Mouse (Mus musculus) retina, postnatal 1 day (tissue): ENCODE measurements around the gene Sirt2.

Source experiments
- DNase-seq: peaks from one replicate; pipeline ENCODE4 v3.0.0-alpha.2; 2012

The Sirt2 gene

GRCm38 (mm10) chr7:28817957-28818356 lies 51.4 kb downstream of the Sirt2 start:
- no peak for DNase-seq

DNA sequence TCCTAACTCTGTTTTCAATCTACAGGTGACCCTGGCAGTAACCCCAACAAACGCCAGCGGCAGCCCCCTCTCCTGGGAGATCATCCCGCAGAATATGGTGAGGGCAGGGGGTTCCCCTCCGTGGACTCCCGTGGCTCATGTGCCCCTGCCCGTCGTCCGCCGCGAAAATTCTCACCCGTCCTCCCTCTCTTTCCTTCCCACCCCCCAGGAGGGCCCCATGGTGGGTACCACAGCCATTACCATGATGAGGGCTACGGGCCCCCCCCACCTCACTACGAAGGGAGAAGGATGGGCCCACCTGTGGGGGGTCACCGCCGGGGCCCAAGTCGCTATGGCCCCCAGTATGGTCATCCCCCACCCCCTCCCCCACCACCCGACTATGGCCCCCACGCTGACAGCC lies 51.9 kb downstream of the Sirt2 start:
- DNase-seq, result no peak

- DNase-seq, result no peak
Observed at GRCm38 (mm10) chr7:28818861-28819452, 52.4 kb downstream of the Sirt2 start.

DNA sequence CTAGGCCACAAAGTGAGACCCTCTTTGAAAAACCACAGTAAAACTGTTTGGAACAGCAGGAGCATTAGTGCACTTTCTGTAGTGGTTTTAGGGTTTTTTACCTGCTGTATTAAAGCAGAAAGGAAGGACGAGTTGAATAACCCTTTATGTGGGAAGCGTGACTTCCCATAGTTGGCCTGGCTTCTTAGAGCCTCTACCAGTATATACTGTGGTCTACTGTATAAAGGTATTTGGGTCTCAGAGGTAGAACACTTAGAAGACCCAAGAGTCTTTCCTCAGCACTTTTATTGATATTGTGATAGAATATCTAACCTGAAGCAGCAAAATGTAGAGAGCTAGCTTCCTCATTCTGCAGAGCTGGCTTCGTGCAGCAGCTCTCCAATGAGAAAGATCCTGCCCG lies 53.0 kb downstream of the Sirt2 start:
- no peak for DNase-seq

GRCm38 (mm10) chr7:28820358-28821260 lies 54.1 kb downstream of the Sirt2 start:
- DNase-seq, result peak; percentile 87

DNA sequence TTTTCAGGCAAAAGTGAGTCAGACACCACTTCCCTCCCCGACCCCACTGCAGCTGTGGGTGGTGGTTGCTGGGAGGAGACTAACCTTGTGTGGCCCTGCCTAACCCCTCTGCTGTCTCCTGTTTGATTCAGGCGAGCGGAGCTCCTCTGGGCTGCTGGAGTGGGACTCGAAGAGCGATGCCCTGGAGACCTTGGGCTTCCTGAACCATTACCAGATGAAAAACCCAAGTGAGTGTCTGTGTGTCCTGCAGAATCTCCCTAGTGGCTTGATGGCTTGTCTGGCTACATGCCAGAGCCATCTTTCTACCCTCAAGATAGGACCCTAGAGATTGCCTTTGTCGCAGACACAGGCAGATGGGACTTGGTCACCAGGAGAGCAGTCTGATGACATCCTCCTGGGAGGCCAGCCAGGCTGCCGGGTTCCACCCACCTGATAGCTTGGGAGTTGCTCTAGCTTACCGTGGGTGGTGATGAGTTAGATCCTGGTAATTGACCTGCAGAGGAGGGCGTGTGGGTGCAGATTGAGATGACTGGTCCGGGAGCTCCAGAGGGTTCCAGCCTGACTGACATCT lies 54.8 kb downstream of the Sirt2 start:
- DNase-seq, result peak; percentile 34

GRCm38 (mm10) chr7:28822556-28822955 lies 56.0 kb downstream of the Sirt2 start:
- no peak for DNase-seq

DNA sequence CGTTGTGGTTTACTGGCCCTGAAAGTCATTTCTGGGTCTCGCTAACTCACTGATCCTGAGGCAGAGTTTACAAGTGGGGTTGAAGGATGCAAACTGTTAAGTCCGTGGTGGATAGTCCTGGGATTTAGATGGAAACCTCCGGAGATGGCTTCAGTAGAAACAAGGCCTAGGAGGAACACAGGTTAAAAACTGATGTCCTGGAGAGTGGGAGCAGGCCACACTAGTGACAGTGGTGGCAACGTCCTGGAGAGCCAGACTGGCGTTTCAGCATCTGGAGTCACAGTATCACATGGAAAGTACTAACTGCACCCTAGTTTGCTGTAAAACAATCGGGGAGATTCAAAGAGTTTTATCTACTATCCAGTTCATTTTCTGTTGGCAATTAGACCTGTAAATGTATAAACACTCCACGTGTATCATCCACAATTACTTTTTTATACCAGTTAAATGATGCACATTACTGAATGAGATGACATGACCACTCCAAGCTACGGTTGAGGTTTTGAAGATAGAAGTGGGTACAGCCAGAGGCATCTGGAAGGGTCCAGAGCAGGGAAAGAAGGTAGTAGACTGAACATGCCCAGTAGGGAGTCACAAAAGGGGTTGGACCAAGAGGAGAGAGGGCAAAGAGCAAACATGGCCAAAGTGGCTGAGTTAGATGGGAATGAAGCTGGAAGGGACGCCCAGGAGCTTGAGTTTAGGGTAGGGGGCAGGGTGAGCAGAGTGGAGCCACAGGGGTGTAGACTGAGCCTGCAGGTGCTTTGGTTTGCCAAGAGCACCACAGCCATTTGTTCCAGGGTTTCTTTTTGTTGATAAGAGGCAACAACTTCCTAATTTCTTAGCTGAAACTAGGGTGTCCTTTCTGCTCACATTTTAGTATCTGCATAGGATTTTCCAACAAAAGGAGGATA lies 56.7 kb downstream of the Sirt2 start:
- DNase-seq, result no peak

- DNase-seq, result no peak
Observed at GRCm38 (mm10) chr7:28823932-28824331, 57.4 kb downstream of the Sirt2 start.

DNA sequence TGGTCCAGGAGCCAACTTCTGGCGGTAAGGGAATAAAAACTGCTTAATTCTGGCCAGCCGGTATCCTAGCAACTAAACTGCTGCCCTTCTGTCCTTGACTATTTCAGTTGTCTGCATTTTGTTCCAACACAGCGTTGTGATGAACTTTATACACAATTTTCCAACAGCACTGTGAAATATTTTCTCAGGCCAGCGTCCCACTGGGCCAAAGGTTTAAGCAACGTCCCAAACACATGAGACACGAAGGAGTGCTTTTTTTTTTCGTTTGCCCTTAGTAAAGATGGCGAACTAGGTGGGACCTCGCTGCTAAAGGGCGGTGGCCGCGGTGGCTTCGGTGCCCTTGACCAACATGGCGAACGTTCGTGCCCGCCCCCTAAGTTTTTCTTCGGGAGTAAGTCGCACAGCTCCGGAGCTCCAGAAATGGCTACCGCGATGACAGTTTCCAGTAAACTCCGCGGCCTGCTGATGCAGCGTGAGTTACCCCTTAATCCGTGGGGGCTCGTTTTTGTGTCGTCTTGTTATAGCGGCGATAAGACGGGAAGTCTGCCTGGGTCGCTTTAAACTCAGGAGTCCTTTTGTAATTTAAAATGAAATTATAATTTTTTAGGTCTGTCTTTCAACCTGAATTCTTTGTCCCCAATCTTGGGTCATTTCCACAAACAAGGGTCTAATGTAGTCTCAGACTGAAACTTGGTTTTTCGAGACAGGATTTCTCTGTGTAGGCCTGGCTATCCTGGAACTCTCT lies 58.6 kb downstream of the Sirt2 start, which contains the start of gene Ech1:
Gene Ech1 (plus strand): TSS at position 277 of the 745 bp plus-strand sequence.
- peak; percentile 95 for DNase-seq

DNA sequence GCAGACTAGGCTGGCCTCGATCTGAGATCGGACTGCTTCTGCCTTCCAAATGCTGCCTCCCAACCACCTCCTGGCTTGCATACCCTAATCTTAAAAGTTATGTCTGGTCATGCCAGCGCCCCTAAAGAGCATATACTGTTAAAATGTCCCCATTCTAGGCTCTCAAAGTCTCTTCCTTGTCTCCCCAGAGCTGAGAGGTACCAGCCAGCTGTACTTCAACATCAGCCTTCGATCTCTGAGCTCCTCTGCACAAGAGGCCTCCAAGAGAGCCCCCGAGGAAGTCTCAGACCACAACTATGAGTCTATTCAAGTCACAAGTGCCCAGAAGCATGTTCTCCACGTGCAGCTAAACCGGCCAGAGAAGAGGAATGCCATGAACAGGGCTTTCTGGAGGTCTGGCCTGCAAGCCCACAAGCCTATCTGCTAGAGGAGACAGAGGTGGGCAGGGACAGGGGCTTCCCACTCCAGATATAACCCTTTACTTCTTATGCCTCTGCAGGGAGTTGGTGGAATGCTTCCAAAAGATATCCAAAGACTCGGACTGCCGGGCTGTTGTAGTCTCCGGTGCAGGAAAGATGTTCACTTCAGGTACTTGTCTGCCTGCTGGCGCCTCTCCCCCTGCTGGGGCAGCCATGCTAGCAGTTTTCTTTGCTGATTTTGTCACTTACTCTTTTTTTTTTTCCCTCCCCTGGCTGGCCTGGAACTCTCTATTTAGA lies 59.3 kb downstream of the Sirt2 start:
- DNase-seq, result no peak

DNA sequence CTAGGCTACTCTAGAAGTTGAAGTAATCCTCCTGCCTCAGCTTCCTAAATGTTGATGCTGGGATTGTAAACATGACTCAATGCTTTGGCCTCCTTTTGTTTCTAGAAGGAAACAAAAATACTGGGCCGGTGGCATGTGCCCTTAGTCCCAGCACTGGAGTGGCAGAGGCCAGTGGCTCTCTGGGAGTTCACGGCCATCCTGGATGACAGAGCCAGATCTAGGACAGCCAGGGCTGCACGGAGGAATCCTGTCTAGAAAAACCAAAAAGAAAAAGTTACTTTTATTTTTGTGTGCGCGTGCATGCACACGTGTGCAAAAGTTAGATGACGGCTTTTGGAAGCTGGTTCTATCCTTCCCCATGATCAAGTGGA lies 59.9 kb downstream of the Sirt2 start:
- DNase-seq, result no peak

GRCm38 (mm10) chr7:28827338-28827737 lies 60.8 kb downstream of the Sirt2 start:
- no peak for DNase-seq

- no peak for DNase-seq
Observed at GRCm38 (mm10) chr7:28829821-28830220, 63.3 kb downstream of the Sirt2 start.

DNA sequence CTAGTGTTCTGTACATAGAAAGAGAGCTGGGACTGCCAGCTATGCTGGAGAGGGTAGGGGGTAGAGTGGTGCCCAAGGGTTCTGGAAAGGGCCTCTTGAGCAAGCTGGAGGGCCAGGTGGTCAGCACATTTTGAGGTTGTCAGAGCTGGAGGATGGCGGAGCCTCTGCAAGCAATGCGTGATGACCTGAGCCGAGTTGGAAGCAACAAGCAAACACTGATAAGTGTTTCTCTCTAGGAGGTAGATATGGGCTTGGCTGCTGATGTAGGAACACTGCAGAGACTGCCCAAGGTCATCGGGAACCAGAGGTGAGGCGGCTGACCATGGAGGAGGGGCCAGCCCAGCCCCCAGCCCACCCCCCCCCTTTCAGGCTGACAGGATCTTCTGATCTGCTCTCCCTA lies 64.4 kb downstream of the Sirt2 start:
- DNase-seq, result no peak

- no peak for DNase-seq
Observed at GRCm38 (mm10) chr7:28831411-28832125, 65.0 kb downstream of the Sirt2 start.

DNA sequence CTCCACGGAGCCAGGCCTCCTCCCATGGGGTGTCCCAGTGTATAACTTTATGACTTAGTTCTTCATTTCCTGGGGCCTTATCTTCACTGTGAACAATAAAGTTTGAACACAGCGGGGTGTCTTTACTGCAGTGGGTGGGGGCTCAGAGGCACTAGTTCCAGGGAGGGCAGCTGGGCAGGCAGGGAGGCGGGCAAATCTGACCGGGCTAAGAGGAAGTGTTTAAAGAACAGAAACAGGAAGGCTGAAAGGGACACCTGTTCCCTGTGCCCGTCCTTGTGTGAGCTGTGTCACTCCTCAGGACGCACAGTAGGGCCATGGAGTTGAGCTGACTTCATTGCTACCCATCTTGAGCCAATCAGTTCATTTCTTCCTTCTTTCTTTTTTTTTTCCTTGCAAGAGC lies 65.6 kb downstream of the Sirt2 start:
- DNase-seq, result no peak

- DNase-seq, result no peak
Observed at GRCm38 (mm10) chr7:28833723-28834347, 67.3 kb downstream of the Sirt2 start, which contains the start of gene Lgals4. Gene Lgals4 (plus strand): TSS chr7:28833854.

DNA sequence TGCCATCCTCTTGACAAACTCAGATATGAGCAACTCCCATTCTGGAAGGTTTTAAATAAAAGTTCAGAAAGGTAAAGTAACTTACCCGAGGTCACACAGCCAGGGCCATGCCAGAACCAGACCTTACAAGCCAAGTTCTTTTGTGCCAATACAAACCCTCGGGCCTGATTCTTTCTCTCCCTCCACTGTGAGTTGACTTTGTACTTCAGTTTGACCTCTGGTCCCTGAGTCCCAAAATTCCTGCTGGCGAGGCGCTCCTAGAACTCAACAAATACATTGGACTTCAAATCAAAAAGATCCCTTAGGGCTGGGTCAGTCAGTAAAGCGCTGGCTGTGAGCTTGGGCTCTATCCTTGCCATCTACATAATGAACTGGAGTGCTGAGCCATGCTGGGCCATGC lies 70.4 kb downstream of the Sirt2 start:
- DNase-seq, result no peak
